Mouse (Mus musculus): ENCODE results near the gene Gm17949. TPM values are rescaled to one million over a fixed set of nuclear protein-coding genes. Genes with fewer than 3 reads are reported as not detected.
"Not testable (repeated sequence)": the region's sequence is repeated elsewhere in the genome, so short reads cannot be mapped to it uniquely, and the experiment has no call there.

The Gm17949 gene
- polyA plus RNA-seq, 1 experiment from 2014 or later: 0.22 TPM

GRCm38 (mm10) chr17:57051679-57052078 is 40.4 kb downstream of the Gm17949 start:
- H3K36me3 ChIP-seq (ENCODE audit: control insufficient read depth, insufficient read depth); H3K27ac ChIP-seq (ENCODE audit: low read depth, low read length); H3K4me1 ChIP-seq (replicated peaks; ENCODE audit: control insufficient read depth, insufficient read depth, low read length); ATAC-seq; H3K9me3 ChIP-seq (ENCODE audit: control insufficient read depth); H3K4me2 ChIP-seq (replicated peaks; ENCODE audit: low read depth); H3K4me3 ChIP-seq (ENCODE audit: low read depth, low read length); H3K27me3 ChIP-seq (replicated peaks; ENCODE audit: control insufficient read depth, insufficient read depth, low read length); H3K9ac ChIP-seq (ENCODE audit: low read depth, low read length): not testable (repeated sequence)
- 89% methylated on average over 4 of the region's 4 CpGs for WGBS
- TF ChIP-seq CTCF (IDR thresholded peaks at IDR 0.05; ENCODE audit: low read depth): peak; percentile 59

GRCm38 (mm10) chr17:57056246-57056645 is 45.0 kb downstream of the Gm17949 start:
- no peak overlapping the region for H3K9ac ChIP-seq (ENCODE audit: low read depth, low read length)
- no peaks in the 10 kb centered on the region for H3K27me3 ChIP-seq (replicated peaks; ENCODE audit: control insufficient read depth, insufficient read depth, low read length)
- WGBS: 83% methylated on average over 3 of the region's 3 CpGs
- no peaks in the 10 kb centered on the region; the same call in 1 of the 2 replicates for H3K36me3 ChIP-seq (ENCODE audit: control insufficient read depth, insufficient read depth)
- H3K4me1 ChIP-seq (replicated peaks; ENCODE audit: control insufficient read depth, insufficient read depth, low read length): peaks cover 6% of the 10 kb centered on the region; the same call in 1 of the 2 replicates
- no peak for TF ChIP-seq CTCF (IDR thresholded peaks at IDR 0.05; ENCODE audit: low read depth)
- H3K4me2 ChIP-seq (replicated peaks; ENCODE audit: low read depth): no peak overlapping the region
- H3K4me3 ChIP-seq (ENCODE audit: low read depth, low read length): no peak overlapping the region
- no peaks in the 10 kb centered on the region for H3K9me3 ChIP-seq (ENCODE audit: control insufficient read depth)
- H3K27ac ChIP-seq (ENCODE audit: low read depth, low read length): no peak overlapping the region
- no peak for ATAC-seq

GRCm38 (mm10) chr17:57058891-57059485 is 47.7 kb downstream of the Gm17949 start, which contains the start of gene Crb3:
Gene Crb3 (plus strand): TSS chr17:57059105.
- Histone ChIP-seq H3K9me3 (ENCODE audit: control insufficient read depth) (no peaks in the 10 kb centered on the region), H3K4me1 (replicated peaks; ENCODE audit: control insufficient read depth, insufficient read depth, low read length) (peaks cover 6% of the 10 kb centered on the region; the same call in 1 of the 2 replicates), H3K27me3 (replicated peaks; ENCODE audit: control insufficient read depth, insufficient read depth, low read length) (peaks cover 8% of the 10 kb centered on the region; the same call in 1 of the 2 replicates), H3K4me2 (replicated peaks; ENCODE audit: low read depth) (peak within 1 kb of the TSS; percentile 98), H3K27ac (ENCODE audit: low read depth, low read length) (0 out of 2 replicates have a peak within 1 kb of the TSS, but pooled peaks have one; percentile 76), H3K4me3 (ENCODE audit: low read depth, low read length) (peak within 1 kb of the TSS; percentile 68), H3K9ac (ENCODE audit: low read depth, low read length) (peak within 1 kb of the TSS; percentile 69), H3K36me3 (ENCODE audit: control insufficient read depth, insufficient read depth) (no peaks in the 10 kb centered on the region; the same call in 1 of the 2 replicates)
- TF ChIP-seq CTCF (IDR thresholded peaks at IDR 0.05; ENCODE audit: low read depth): no peak
- no peak for ATAC-seq
- WGBS: under 1% methylated on average over 20 of the region's 22 CpGs

GRCm38 (mm10) chr17:57059486-57059977 is 48.3 kb downstream of the Gm17949 start, which contains the start of gene Slc25a23:
Gene Slc25a23 (minus strand): TSS chr17:57059863.
- Histone ChIP-seq H3K36me3 (ENCODE audit: control insufficient read depth, insufficient read depth) (no peaks in the 10 kb centered on the region; the same call in 1 of the 2 replicates), H3K9ac (ENCODE audit: low read depth, low read length) (peak within 1 kb of the TSS; percentile 69), H3K27me3 (replicated peaks; ENCODE audit: control insufficient read depth, insufficient read depth, low read length) (peaks cover 8% of the 10 kb centered on the region; the same call in 1 of the 2 replicates), H3K4me1 (replicated peaks; ENCODE audit: control insufficient read depth, insufficient read depth, low read length) (peaks cover 11% of the 10 kb centered on the region; the same call in 1 of the 2 replicates), H3K4me2 (replicated peaks; ENCODE audit: low read depth) (peak within 1 kb of the TSS; percentile 98), H3K4me3 (ENCODE audit: low read depth, low read length) (peak within 1 kb of the TSS; percentile 68), H3K27ac (ENCODE audit: low read depth, low read length) (peak within 1 kb of the TSS; percentile 76), H3K9me3 (ENCODE audit: control insufficient read depth) (no peaks in the 10 kb centered on the region)
- no peak for ATAC-seq
- under 1% methylated on average over 36 of the region's 45 CpGs for WGBS
- TF ChIP-seq CTCF (IDR thresholded peaks at IDR 0.05; ENCODE audit: low read depth): no peak

- H3K36me3 ChIP-seq (ENCODE audit: control insufficient read depth, insufficient read depth): peaks cover 7% of the 10 kb centered on the region; the same call in 1 of the 2 replicates
- H3K4me1 ChIP-seq (replicated peaks; ENCODE audit: control insufficient read depth, insufficient read depth, low read length): peaks cover 12% of the 10 kb centered on the region; the same call in 1 of the 2 replicates
- under 1% methylated on average over 44 of the region's 44 CpGs for WGBS
- TF ChIP-seq CTCF (IDR thresholded peaks at IDR 0.05; ENCODE audit: low read depth): peak; percentile 81
- peak overlapping the region; percentile 76 for H3K27ac ChIP-seq (ENCODE audit: low read depth, low read length)
- peak overlapping the region; percentile 68 for H3K4me3 ChIP-seq (ENCODE audit: low read depth, low read length)
- no peaks in the 10 kb centered on the region for H3K9me3 ChIP-seq (ENCODE audit: control insufficient read depth)
- peak; percentile 78 for ATAC-seq
- H3K27me3 ChIP-seq (replicated peaks; ENCODE audit: control insufficient read depth, insufficient read depth, low read length): peaks cover 8% of the 10 kb centered on the region; the same call in 1 of the 2 replicates
- H3K4me2 ChIP-seq (replicated peaks; ENCODE audit: low read depth): peak overlapping the region; percentile 98
- H3K9ac ChIP-seq (ENCODE audit: low read depth, low read length): peak overlapping the region; percentile 69; the same call in 1 of the 2 replicates
These were observed 49.0 kb downstream of the Gm17949 start for GRCm38 (mm10) chr17:57060231-57060801.

- H3K4me1 ChIP-seq (replicated peaks; ENCODE audit: control insufficient read depth, insufficient read depth, low read length): peaks cover 12% of the 10 kb centered on the region; the same call in 1 of the 2 replicates
- ATAC-seq: no peak
- 34% methylated on average over 10 of the region's 10 CpGs for WGBS
- H3K4me3 ChIP-seq (ENCODE audit: low read depth, low read length): no peak overlapping the region
- 0 out of 2 replicates have a peak overlapping the region, but pooled peaks have one; percentile 7 for H3K9ac ChIP-seq (ENCODE audit: low read depth, low read length)
- peaks cover 9% of the 10 kb centered on the region; the same call in 1 of the 2 replicates for H3K36me3 ChIP-seq (ENCODE audit: control insufficient read depth, insufficient read depth)
- H3K27me3 ChIP-seq (replicated peaks; ENCODE audit: control insufficient read depth, insufficient read depth, low read length): peaks cover 8% of the 10 kb centered on the region; the same call in 1 of the 2 replicates
- H3K27ac ChIP-seq (ENCODE audit: low read depth, low read length): peak overlapping the region; percentile 47
- H3K4me2 ChIP-seq (replicated peaks; ENCODE audit: low read depth): peak overlapping the region; percentile 98
- H3K9me3 ChIP-seq (ENCODE audit: control insufficient read depth): no peaks in the 10 kb centered on the region
- TF ChIP-seq CTCF (IDR thresholded peaks at IDR 0.05; ENCODE audit: low read depth): no peak
These were observed 49.8 kb downstream of the Gm17949 start for GRCm38 (mm10) chr17:57061069-57061468.
